Mouse (Mus musculus) heart, postnatal 0 days (tissue): ENCODE measurements at regions not wholly inside any gene's neighbourhood (a gene's known extent, or its start where the extent isn't known, plus 50 kb on each side); places are given as distances from the start of the nearest gene placed in this dataset.

Experiments
- CTCF ChIP-seq: IDR thresholded peaks from 2 replicates; pipeline ENCODE4 v1.5.1; 2016; ENCODE audit warnings: antibody characterized with exemption, control low read depth, low read depth
- EP300 ChIP-seq: IDR thresholded peaks from 2 replicates; pipeline ENCODE4 v1.6.1; 2016; ENCODE audit warnings: antibody characterized with exemption, low read depth

DNA sequence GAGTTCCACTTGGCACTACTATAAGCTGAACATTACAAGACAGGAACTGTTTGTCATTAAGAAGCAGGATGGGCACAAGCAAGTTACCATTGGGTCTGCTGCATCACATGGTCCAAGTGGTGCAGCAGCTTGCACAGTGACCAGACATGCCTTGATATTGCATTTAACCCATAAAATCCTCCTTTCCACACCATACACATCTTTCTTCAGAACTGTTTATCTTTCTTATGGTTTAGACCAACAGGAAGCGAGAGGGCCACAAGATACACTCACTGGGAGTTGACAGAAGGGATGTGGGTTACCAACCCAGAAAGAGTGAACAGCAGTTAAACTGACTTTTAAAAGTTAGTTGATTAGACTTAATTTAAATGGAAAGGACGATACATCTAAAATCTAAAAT is 111.2 kb upstream of the Il6 start:
- TF ChIP-seq EP300 (no peak), CTCF (no peak)
